Mouse (Mus musculus) common myeloid progenitor, adult 5-6 weeks (primary cell): Measurements from ENCODE around the gene Cox7a1. TPM values are rescaled to one million over a fixed set of nuclear protein-coding genes. Genes with fewer than 3 reads are reported as not detected.

Source experiments
- ATAC-seq: replicated peaks from 2 replicates; pipeline ENCODE4 v1.8.0; 2016; ENCODE audit warnings: low read depth, mild to moderate bottlenecking, moderate TSS enrichment, inconsistent platforms; ENCODE audit not compliant: poor library complexity, severe bottlenecking
- total RNA-seq: library from RNA; stranded (forward); fragments of 200-1000, 187-1606 nt; gene quantifications from 2 replicates; pipeline ENCODE4 v1.2.3, GENCODE M21; 2017

Cox7a1 gene
- total RNA-seq, 1 experiment from 2014 or later, result not detected

DNA sequence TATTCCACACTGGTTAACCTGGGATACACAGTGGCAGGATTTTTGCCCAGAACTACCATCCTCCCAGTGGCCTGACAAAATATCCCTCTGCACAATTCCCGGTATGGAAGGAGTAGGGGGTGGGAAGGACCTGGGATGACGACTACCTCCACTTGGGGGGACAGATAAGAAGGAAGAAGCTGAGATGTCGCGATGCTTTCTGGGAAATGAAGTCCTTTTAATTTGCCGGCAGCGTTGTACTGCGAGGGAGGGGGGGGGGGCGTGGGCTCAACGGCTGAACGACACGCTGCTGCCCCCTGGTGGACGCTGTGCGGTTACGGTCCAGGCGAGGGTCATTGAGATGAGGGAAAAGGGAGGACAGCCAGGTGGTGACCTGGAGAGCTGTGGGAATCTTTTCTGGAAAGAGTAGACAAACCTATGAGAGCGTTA lies 32.8 kb downstream of the Cox7a1 start:
- ATAC-seq, result peak; percentile 78

DNA sequence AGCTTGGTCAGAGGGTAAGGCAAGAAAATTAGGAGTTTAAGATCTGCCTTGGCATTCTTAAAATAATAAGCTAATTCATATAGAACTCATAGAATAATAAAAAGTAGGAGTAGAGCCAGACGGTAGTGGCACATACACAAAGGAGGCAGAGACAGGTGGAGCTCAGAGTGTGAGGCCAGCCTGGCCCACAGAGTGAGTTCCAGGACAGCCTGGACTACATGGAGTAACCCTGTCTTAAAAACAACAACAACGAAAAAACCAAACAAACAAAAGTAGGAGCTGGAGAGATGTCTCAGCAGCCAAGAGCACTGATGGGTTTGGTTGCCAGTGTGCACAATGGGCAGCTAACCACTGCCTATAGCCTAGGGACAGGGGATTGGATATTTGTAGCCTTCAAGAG lies 33.3 kb downstream of the Cox7a1 start:
- no peak for ATAC-seq

DNA sequence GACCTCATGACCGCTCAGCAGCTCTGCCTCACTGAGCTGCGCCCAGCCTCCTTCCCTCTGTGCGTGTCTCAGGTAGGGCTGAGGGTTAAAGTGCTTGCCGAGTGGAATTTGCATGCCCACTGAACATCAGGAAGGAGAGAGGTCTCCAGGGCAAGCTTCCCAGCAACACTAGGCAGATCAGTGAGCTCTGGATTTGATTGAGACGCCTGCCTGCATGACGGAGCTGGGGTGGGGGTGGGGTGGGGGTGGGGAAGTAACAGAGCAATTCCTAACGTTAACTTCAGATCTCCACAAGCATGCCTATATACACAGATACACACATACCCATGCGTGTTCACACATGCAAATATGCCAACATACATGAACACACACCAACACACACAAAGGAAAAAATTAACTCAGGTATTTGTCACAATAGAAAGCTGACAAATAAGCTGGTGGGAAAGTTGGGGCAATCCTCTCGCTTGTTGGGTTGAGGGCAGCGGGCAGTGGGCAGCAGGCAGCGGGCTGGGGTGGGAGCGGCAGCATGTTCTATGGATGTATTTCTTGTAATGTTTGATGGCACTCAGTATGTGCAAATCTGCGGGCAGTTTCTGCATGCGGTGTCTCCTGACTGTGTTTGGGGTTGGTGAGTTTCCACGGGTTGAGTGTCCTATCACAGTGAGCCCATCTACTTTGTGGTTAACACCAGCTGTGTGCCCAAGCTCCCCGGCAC lies 35.5 kb downstream of the Cox7a1 start:
- peak; percentile 83 for ATAC-seq

DNA sequence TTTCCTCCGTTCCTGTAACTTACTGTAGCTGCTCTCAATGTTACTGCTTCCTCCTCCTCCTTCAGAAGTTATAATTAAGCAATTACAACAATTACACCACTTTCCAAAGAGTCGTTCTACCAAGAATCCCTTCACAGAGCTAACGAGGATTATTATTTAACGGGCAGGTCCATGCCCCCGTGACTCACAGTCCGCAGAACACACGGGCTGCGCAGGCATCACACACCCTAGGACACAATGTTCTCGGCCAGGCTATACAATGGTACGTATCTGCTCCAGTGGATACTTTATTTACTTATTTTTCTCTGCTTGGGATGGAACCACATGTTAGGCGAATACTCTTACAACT lies 36.0 kb downstream of the Cox7a1 start:
- ATAC-seq, result peak; percentile 55

DNA sequence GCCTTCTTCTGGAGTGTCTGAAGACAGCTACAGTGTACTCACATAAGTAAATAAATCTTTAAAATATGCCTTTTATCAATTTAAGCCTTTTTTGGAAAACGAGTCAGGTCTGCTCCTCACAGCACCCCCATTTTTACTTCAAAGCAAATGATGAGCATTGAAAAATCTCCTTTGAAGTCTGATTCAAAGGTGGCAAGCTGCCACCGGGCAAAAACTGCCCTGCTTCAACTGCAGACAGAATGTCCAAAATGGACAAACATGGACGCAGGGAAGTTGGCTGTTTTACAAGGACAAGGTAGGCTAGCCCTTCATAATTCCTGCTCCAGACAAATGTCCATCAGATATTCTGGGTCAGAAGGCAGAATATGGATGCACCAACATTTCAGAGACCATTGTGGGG lies 37.5 kb downstream of the Cox7a1 start:
- no peak for ATAC-seq

DNA sequence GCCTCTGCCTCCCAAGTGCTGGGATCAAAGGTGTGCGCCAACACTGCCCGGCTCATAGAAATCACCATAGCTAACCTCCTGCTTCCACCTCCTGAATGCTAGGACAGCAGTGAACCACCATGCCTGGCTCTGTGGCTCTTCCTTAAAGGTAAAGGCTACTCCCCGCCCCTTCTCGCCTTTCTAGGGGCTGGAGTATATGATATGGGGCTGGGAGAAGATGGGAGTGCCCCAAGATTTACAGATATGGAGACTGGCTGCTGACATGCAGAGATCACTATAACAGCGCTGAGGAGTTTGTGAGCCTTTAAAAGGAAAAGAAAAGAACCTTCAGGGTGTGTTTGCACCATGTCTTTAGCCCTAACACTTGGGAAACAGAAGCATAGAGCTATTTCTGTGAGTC lies 38.3 kb downstream of the Cox7a1 start:
- ATAC-seq, result no peak

DNA sequence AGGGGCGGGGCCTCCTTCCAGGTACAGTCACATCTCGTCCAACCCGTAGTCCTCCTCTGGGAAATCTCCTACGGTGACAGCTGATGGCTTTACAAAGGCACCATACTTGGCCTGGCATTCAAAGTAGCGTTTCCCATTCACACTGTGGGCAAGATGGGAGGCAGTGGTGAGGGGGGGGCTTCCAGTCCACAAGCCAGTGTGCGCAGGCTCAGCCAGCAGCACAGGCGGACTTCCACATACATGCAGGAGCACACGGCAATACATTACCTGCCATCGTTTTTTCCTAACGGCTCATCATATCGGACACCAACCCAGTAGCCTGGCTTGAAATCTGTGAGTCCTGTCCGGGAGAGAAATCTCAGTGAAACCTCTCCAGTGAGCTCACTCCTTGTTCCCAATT lies 40.3 kb downstream of the Cox7a1 start:
- ATAC-seq, result no peak

DNA sequence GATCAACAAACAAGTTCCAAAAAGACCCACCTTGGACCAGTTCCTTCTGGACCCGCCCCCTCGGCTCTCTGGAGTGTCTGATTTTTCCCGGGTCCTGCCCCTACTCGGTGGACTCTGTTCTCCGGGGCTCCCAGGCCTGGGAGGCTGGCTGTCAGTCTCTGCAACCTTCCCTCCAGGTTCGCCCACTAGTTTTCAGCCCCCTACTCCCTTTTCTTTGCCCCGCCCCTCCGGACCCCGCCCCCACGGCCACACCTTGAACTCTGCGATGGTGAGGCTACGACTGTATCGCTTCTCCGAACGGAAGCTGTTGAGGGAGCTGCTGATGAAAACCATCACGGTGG lies 47.4 kb downstream of the Cox7a1 start:
- ATAC-seq, result no peak

DNA sequence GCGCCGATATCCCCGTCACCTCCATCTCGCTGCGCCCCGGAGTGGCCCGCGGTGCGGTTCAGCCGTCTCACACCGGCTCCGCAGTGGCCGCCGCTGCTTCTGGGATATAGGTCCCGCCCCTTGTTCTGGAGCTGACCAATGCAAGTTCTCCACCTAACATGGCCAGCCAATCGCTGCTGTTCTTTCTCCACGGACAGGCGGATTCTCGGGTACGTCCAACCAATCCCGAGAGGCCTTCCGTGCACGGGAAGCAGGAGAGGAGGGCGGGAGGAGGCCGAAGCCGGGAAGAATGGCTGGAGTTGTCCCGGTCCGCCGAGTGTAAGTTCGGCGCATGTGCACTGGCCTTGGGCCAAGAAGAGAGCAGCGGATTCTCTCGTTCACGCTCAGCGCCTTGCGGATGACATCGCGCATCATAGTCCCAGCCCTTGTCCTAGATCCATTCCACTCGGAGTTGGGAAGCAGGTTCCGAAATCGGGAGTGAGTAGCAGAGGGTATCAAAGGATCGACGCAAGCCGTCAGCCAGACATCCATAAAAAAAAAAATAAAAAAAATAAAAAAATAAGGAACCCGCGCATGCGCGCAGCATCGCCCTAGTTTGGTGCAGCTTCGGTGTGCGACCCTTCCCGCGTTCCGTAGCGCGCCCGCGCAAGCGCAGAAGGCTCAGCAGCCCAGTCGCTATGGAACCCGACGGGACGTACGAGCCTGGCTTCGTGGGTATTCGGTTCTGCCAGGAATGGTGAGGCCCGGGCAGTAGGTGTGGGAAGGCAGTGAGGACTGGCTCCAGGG lies 47.9 kb downstream of the Cox7a1 start, which contains the start of the genes Polr2i and Tbcb:
Gene Polr2i, plus strand, starts transcription at position 280 of the 786 bp plus-strand sequence.
Gene Tbcb, minus strand, starts transcription at position 604 of the 786 bp plus-strand sequence.
- ATAC-seq, result peak; percentile 96

DNA sequence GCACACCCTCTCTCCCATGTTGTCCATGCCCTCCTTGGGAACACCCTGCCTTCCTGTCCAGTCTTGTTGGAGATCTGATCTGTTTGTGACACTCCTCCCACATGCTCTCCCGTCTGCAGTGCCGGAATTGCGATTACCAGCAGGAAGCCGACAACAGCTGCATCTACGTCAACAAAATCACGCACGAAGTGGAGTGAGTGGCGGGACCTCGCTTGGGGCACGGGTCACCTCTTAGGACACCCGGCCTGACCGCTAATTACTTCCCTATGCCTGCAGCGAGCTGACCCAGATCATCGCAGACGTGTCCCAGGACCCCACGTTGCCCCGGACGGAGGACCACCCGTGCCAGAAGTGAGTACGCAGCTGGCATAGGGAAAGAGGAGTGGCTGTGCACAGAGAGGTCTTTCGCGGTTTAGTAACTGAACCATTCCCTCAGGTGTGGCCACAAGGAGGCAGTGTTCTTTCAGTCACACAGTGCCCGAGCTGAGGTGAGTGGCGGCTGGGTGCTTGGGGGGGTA lies 48.7 kb downstream of the Cox7a1 start:
- peak; percentile 34 for ATAC-seq

DNA sequence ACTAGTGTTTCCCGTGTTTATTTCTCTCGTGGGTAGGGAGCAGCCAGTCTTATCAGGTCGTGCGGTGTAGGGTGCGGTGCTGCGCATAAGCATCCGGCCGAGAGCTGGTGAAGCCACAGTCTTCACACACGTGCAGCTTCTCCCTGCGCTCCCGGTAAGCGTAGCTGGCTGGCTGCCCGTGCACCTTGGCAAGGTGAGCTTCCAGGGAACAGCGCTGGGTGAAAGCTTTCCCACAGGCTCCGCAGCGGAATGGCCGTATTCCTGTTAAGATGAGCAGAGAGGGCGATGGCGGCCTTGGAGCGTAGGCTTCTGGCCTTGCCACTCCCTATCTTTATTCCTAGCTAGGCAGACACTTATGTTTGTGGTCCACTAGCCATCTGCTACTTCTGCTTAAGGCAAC lies 49.4 kb downstream of the Cox7a1 start:
- no peak for ATAC-seq

DNA sequence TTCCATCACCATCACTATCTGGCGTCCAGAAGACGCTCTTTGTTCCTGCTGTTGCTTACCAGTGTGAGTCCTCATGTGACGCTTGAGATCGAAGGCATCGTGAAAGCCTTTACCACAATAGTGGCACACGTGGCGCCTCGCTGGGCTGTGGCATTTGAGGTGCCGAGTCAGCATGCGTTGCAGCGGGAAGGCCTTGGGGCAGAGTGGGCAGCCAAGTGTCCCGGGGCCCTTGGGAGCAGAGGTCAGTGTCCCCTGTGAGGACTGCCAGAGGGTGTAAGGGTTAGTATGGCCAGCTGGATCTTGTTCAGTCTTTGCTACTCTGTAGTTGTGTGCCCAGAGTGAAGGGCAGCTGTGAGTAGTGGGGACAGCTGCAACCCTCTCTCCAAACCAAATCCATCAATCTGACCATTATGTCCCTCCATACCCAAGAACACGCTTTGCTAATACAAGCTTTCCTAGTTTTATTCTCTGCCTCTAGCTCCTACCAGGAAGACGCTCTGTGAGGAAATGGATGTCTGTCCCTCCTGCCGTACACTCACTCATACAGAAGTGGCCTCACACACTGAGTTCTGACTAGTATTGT lies 50.4 kb downstream of the Cox7a1 start:
- no peak for ATAC-seq

DNA sequence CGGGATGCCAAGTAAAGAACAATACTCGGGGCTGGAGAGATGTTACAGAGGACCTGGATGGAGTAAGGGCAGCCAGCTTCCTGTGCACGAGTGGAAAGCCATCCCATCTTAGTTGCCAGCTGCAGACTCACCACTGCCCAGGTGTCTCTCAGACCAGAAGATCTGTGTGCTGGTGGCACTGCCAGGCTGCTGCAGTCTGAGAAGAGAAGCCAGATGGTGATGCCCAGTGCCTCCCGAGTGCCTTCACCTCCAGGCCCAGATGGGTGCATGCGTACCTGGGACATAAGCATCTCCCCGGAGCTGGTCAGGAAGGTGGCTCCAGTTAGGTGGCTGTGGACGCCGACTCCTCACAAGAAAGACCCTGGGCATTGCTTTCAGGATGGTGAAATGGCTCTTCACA lies 51.1 kb downstream of the Cox7a1 start:
- no peak for ATAC-seq

DNA sequence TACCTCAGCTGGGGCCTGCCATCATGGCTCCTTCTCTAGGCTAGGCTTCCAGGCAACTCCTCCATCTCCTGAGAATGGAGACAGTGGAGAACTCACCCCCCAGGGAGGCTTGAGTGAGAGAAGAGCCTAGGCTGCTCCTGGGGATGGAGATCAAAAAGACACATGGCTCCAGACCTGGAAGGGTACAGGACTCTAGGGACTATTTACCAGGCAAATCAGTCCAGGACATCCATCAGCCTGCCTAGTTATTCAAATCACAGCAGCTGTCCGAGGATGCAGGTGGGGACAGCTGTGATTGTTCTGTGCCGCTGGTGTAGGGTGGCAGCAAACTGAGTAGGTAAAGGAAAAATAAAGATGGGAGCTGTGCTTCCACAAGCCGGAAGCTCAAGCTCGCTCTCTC lies 51.7 kb downstream of the Cox7a1 start, which contains the start of gene Ovol3:
Gene Ovol3, minus strand, starts transcription at position 101 of the 400 bp plus-strand sequence.
- no peak for ATAC-seq

Other genes with a start within 250 kb of the Cox7a1 start
- 9.2 and 10.4 TPM in 2 replicates for gene Zfp74, start 230.1 kb upstream of the Cox7a1 start, total RNA-seq
- 18.3 and 27.2 TPM in 2 replicates for gene Zfp568, start 200.2 kb upstream of the Cox7a1 start, total RNA-seq
- gene Zfp14, start 132.8 kb upstream of the Cox7a1 start, total RNA-seq, result 0.82 and 2.9 TPM in 2 replicates
- 3.1 and 6.7 TPM in 2 replicates for gene Zfp82, start 111.2 kb upstream of the Cox7a1 start, total RNA-seq
- gene Gm26920, start 93.7 kb upstream of the Cox7a1 start, total RNA-seq, result 0.10 TPM in 1 of 2 replicates, not detected in the other
- gene Zfp566, start 93.6 kb upstream of the Cox7a1 start, total RNA-seq, result 5.0 and 6.2 TPM in 2 replicates
- 33.5 and 37.5 TPM in 2 replicates for gene Zfp260, start 89.4 kb upstream of the Cox7a1 start, total RNA-seq
- gene Zfp382, start 62.2 kb upstream of the Cox7a1 start, total RNA-seq, result 5.1 and 6.8 TPM in 2 replicates
- 113 and 122 TPM in 2 replicates for gene Zfp146, start 14.4 kb upstream of the Cox7a1 start, total RNA-seq
- gene Capns1, start 14.7 kb downstream of the Cox7a1 start, total RNA-seq, result 116 and 136 TPM in 2 replicates
- gene Polr2i, start 47.8 kb downstream of the Cox7a1 start, total RNA-seq, result 37.3 and 65.1 TPM in 2 replicates
- 40.5 TPM in 2 replicates for gene Tbcb, start 48.1 kb downstream of the Cox7a1 start, total RNA-seq
- not detected in 2 replicates for gene Ovol3, start 51.6 kb downstream of the Cox7a1 start, total RNA-seq
- not detected in 2 replicates for gene Thap8, start 96.0 kb downstream of the Cox7a1 start, total RNA-seq
- 8.2 and 17.5 TPM in 2 replicates for gene Wdr62, start 96.3 kb downstream of the Cox7a1 start, total RNA-seq
- gene Clip3, start 107.6 kb downstream of the Cox7a1 start, total RNA-seq, result not detected in 2 replicates
- 15.2 and 31.2 TPM in 2 replicates for gene Alkbh6, start 124.6 kb downstream of the Cox7a1 start, total RNA-seq
- 1.4 TPM in 1 of 2 replicates, not detected in the other for gene Syne4, start 130.7 kb downstream of the Cox7a1 start, total RNA-seq
- gene E130208F15Rik, start 137.6 kb downstream of the Cox7a1 start, total RNA-seq, result 0.96 and 3.3 TPM in 2 replicates
- 10.8 and 11.0 TPM in 2 replicates for gene Sdhaf1, start 139.8 kb downstream of the Cox7a1 start, total RNA-seq
- not detected in 2 replicates for gene Lrfn3, start 178.6 kb downstream of the Cox7a1 start, total RNA-seq
- gene Tyrobp, start 229.6 kb downstream of the Cox7a1 start, total RNA-seq, result 94.7 and 118 TPM in 2 replicates
- gene Hcst, start 235.7 kb downstream of the Cox7a1 start, total RNA-seq, result 9.4 and 11.9 TPM in 2 replicates
- gene Nfkbid, start 237.6 kb downstream of the Cox7a1 start, total RNA-seq, result 9.0 and 13.0 TPM in 2 replicates